Mouse (Mus musculus) lung, adult 2 months (tissue): ENCODE measurements around the gene Htr5b.

ENCODE experiments used
- CTCF ChIP-seq: fragments of 200-500 bp; IDR thresholded peaks from 2 replicates; pipeline ENCODE4 v1.5.1; 2011; ENCODE audit warnings: mild to moderate bottlenecking, low read length, control low read depth; ENCODE audit not compliant: insufficient read depth
- POLR2A ChIP-seq: fragments of 200-500 bp; IDR thresholded peaks from 2 replicates; pipeline ENCODE4 v1.6.1; 2011; ENCODE audit warnings: low read depth, mild to moderate bottlenecking, control low read depth, low read length, borderline replicate concordance; ENCODE audit errors: extremely low read depth

DNA sequence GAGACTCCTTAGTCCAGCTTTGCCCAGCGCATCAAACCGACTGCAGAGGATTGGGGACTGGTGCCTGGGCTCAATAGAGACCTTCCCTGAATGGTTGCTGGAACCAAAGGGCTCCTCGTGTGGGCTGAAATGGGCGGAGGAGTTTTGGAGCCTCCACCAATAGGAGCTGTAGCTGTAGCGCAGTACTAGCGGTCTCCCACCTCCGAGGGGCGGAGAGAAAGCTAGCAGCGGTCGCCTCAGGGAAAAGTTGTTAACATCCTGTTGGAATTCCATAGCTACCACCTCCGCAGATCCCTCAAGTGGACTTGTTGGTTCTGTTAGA is at the start of gene Htr5b:
- TF ChIP-seq CTCF: no peak
- no peak for TF ChIP-seq POLR2A
